Mouse (Mus musculus) bone marrow macrophage, adult 2 months (primary cell): ENCODE measurements around the gene Tmem259.

Experiments used
- CTCF ChIP-seq: IDR thresholded peaks from 2 replicates; pipeline ENCODE4 v1.5.1; 2012; ENCODE audit warnings: low read depth, mild to moderate bottlenecking, low read length, moderate library complexity
- POLR2A ChIP-seq: IDR thresholded peaks from 2 replicates; pipeline ENCODE4 v1.6.1; 2012; ENCODE audit warnings: mild to moderate bottlenecking, low read depth, low read length, borderline replicate concordance

- TF ChIP-seq POLR2A (no peak), CTCF (no peak)
These were observed 6.8 kb downstream of the Tmem259 start for GRCm38 (mm10) chr10:79977324-79977723.
